Comparison of ENCODE assay signal across 10 mouse cellular contexts in the genomic region with DNA sequence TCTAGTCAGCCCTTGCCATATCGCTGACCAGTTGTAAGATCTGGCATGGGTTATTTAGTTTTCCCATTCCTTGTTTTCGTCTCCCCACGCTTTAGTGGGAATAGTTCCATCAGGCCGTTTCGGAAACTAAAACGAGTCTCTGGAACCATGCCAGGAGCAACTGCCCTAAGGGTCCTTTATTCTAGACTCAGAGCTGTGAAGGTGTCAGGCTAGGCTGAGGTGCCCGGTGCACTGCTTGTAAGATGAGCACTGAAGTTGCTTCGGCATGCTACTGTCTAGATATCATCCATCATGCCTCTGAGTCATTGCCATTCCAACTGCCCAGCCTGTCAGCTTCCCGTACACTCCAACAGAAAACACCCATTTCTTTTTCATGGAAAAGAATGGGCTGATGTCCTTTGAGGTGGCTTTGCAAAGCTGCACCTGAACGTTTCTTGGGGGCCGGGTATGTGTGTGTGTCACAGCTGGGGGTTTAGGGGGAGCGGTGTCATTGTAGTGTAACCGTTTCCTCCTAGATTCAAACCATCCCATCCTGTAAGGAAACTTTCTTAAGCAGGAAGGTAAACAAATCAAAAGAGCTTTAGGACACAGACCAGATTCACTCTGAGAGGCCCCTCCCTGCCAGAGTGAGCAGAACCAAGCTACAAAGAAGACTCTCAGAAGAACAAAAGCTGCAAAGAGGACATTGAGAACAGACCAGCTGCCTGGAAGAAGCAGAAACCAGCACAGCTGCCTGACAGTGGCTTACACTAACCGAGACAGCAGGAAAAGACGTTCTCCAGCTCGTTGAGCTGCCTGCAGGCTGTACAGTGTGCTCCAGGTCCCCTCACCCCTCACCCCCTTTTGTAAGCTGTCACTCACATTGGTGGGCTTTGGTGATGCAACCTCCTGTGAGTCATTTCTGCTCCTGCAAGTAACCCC.
DNase-seq lines count a peak whose midpoint lies in the region; ATAC-seq and TF ChIP-seq lines count a peak whose summit lies in the region.
"Had no signal": no experiment of that assay in that cellular context is flagged by ENCODE, and none has a peak within 500 bp of the region (broad histone marks: within the 10 kb centered on the region; RNA-seq: fewer than 3 reads in every experiment).

No protein-coding gene starts in this region.

- peak; percentile 4 for DNase-seq in embryo, embryonic 10.5 days (ENCODE audit: low spot score)
- no peak for DNase-seq in embryo, embryonic 10 days (ENCODE audit: low spot score)
- no peak for DNase-seq in midbrain, postnatal 0 days (ENCODE audit: low spot score)
- DNase-seq in limb, embryonic 10.5 days (ENCODE audit: low spot score): peak; percentile 27
- no peak for DNase-seq in cerebellum, postnatal 25 days
- no peak for DNase-seq in hindbrain, embryonic 14.5 days (ENCODE audit: low spot score)
- DNase-seq: B cell, adult 2 months; right cerebral cortex, postnatal 4 days had no signal

- peaks cover 8% of the 10 kb centered on the region; the same call in 1 of the 2 replicates for H3K4me1 ChIP-seq in midbrain, embryonic 12.5 days
- H3K4me1 ChIP-seq in midbrain, postnatal 0 days (ENCODE audit: insufficient read depth, low read length): no peaks in the 10 kb centered on the region
- H3K4me1 ChIP-seq in limb, embryonic 10.5 days: peaks cover 6% of the 10 kb centered on the region
- H3K4me1 ChIP-seq in stomach, embryonic 16.5 days (ENCODE audit: control insufficient read depth, insufficient read depth, low read length): peaks cover 10% of the 10 kb centered on the region
- H3K4me1 ChIP-seq in hindbrain, embryonic 14.5 days (replicated peaks; ENCODE audit: control insufficient read depth, insufficient read depth, low read length): no peaks in the 10 kb centered on the region

- no peak overlapping the region for H3K4me2 ChIP-seq in midbrain, embryonic 12.5 days (replicated peaks)
- no peak overlapping the region for H3K4me2 ChIP-seq in midbrain, postnatal 0 days (ENCODE audit: low read depth, low read length, poor library complexity, severe bottlenecking)
- H3K4me2 ChIP-seq in stomach, embryonic 16.5 days (ENCODE audit: low read depth, low read length): peak overlapping the region; percentile 30
- no peak overlapping the region for H3K4me2 ChIP-seq in hindbrain, embryonic 14.5 days (replicated peaks)

- no peaks in the 10 kb centered on the region for H3K9me3 ChIP-seq in midbrain, embryonic 12.5 days
- no peaks in the 10 kb centered on the region for H3K9me3 ChIP-seq in midbrain, postnatal 0 days (ENCODE audit: low read length)
- H3K9me3 ChIP-seq in limb, embryonic 10.5 days (replicated peaks): no peaks in the 10 kb centered on the region; the same call in 1 of the 2 replicates
- H3K9me3 ChIP-seq in stomach, embryonic 16.5 days (replicated peaks; ENCODE audit: control insufficient read depth, low read length): no peaks in the 10 kb centered on the region
- no peaks in the 10 kb centered on the region for H3K9me3 ChIP-seq in hindbrain, embryonic 14.5 days (ENCODE audit: control insufficient read depth, low read length)

- WGBS in midbrain, embryonic 12.5 days: 72% methylated on average over 16 of the region's 16 CpGs
- WGBS in midbrain, postnatal 0 days: 58% methylated on average over 16 of the region's 16 CpGs
- WGBS in limb, embryonic 10.5 days: 77% methylated on average over 16 of the region's 16 CpGs
- WGBS in stomach, embryonic 16.5 days: 30% methylated on average over 16 of the region's 16 CpGs
- WGBS in hindbrain, embryonic 14.5 days: 62% methylated on average over 16 of the region's 16 CpGs

- no peaks in the 10 kb centered on the region for H3K36me3 ChIP-seq in midbrain, embryonic 12.5 days
- H3K36me3 ChIP-seq in midbrain, postnatal 0 days (ENCODE audit: insufficient read depth, low read length): no peaks in the 10 kb centered on the region
- no peaks in the 10 kb centered on the region for H3K36me3 ChIP-seq in limb, embryonic 10.5 days
- H3K36me3 ChIP-seq in stomach, embryonic 16.5 days (ENCODE audit: control insufficient read depth, insufficient read depth, low read length): no peaks in the 10 kb centered on the region
- H3K36me3 ChIP-seq in hindbrain, embryonic 14.5 days (replicated peaks; ENCODE audit: control insufficient read depth, insufficient read depth): no peaks in the 10 kb centered on the region

- peak; percentile 63; the same call in 1 of the 2 replicates for ATAC-seq in midbrain, embryonic 12.5 days (ENCODE audit: low FRiP score, low read depth)
- no peak for ATAC-seq in midbrain, postnatal 0 days (ENCODE audit: low FRiP score)
- peak; percentile 83; the same call in 1 of the 2 replicates for ATAC-seq in stomach, embryonic 16.5 days (ENCODE audit: insufficient read depth, low FRiP score)
- no peak for ATAC-seq in hindbrain, embryonic 14.5 days (ENCODE audit: low FRiP score)

- H3K27me3 ChIP-seq in midbrain, embryonic 12.5 days: no peaks in the 10 kb centered on the region
- no peaks in the 10 kb centered on the region for H3K27me3 ChIP-seq in midbrain, postnatal 0 days (ENCODE audit: insufficient read depth, low read length)
- no peaks in the 10 kb centered on the region for H3K27me3 ChIP-seq in limb, embryonic 10.5 days (ENCODE audit: low read depth, poor library complexity, severe bottlenecking)
- no peaks in the 10 kb centered on the region for H3K27me3 ChIP-seq in stomach, embryonic 16.5 days (ENCODE audit: control insufficient read depth, insufficient read depth, low read length)
- no peaks in the 10 kb centered on the region for H3K27me3 ChIP-seq in hindbrain, embryonic 14.5 days (ENCODE audit: control insufficient read depth, insufficient read depth, low read length)

- H3K27ac ChIP-seq in midbrain, embryonic 12.5 days (replicated peaks): no peak overlapping the region
- no peak overlapping the region for H3K27ac ChIP-seq in midbrain, postnatal 0 days (ENCODE audit: low read depth, low read length)
- H3K27ac ChIP-seq in limb, embryonic 10.5 days: 0 out of 2 replicates have a peak overlapping the region, but pooled peaks have one; percentile 16
- peak overlapping the region; percentile 62 for H3K27ac ChIP-seq in stomach, embryonic 16.5 days (ENCODE audit: low read length)
- no peak overlapping the region for H3K27ac ChIP-seq in hindbrain, embryonic 14.5 days

- H3K4me3 ChIP-seq in midbrain, embryonic 12.5 days: no peak overlapping the region
- H3K4me3 ChIP-seq in midbrain, postnatal 0 days (ENCODE audit: low read depth, low read length): no peak overlapping the region
- no peak overlapping the region for H3K4me3 ChIP-seq in limb, embryonic 10.5 days
- no peak overlapping the region for H3K4me3 ChIP-seq in stomach, embryonic 16.5 days (replicated peaks; ENCODE audit: low read length)
- no peak overlapping the region for H3K4me3 ChIP-seq in hindbrain, embryonic 14.5 days (replicated peaks; ENCODE audit: low read length)

- no peak overlapping the region for H3K9ac ChIP-seq in midbrain, embryonic 12.5 days (replicated peaks)
- H3K9ac ChIP-seq in midbrain, postnatal 0 days (replicated peaks; ENCODE audit: low read length, poor library complexity, severe bottlenecking): no peak overlapping the region
- peak overlapping the region; percentile 39 for H3K9ac ChIP-seq in stomach, embryonic 16.5 days (ENCODE audit: low read length)
- H3K9ac ChIP-seq in hindbrain, embryonic 14.5 days: no peak overlapping the region

- TF ChIP-seq CTCF in midbrain, postnatal 0 days (IDR thresholded peaks at IDR 0.05): no peak

Comparison
In these comparisons a context has a peak if more than half of its experiments do, and no peak if none do; other contexts are left out.
1. DNase-seq: peak in embryo, embryonic 10.5 days (single experiment) and limb, embryonic 10.5 days (single experiment); none in embryo, embryonic 10 days (single experiment), midbrain, postnatal 0 days (single experiment), cerebellum, postnatal 25 days (0 of 2) and hindbrain, embryonic 14.5 days (single experiment).
2. ATAC-seq: peak in midbrain, embryonic 12.5 days (single experiment) and stomach, embryonic 16.5 days (single experiment); none in midbrain, postnatal 0 days (single experiment) and hindbrain, embryonic 14.5 days (single experiment).
3. H3K27ac ChIP-seq: peak in limb, embryonic 10.5 days (single experiment) and stomach, embryonic 16.5 days (single experiment); none in midbrain, embryonic 12.5 days (single experiment), midbrain, postnatal 0 days (single experiment) and hindbrain, embryonic 14.5 days (single experiment).